Mouse (Mus musculus) forebrain, postnatal 0 days (tissue): ENCODE results near the gene Bak1. TPM values are rescaled to one million over a fixed set of nuclear protein-coding genes. Genes with fewer than 3 reads are reported as not detected.
A peak's percentile ranks its signal among the peaks of the same experiment; 100 is the strongest.

Experiments used
- ATAC-seq: fragments of 200-750 bp; cut with Nextera tagmentation; 2 replicates; pipeline ENCODE4 v1.8.0; 2017; ENCODE audit warnings: mild to moderate bottlenecking, moderate library complexity
- DNase-seq: peaks from one replicate; pipeline ENCODE4 v3.0.0-alpha.2; 2015
- H3K27ac ChIP-seq: fragments of 300-500 bp; sonication (generic); 2 replicates; pipeline ENCODE4 v1.5.1; 2014; ENCODE audit warnings: low read depth, mild to moderate bottlenecking, antibody characterized with exemption, low read length, moderate library complexity, mixed read lengths
- H3K27me3 ChIP-seq: fragments of 300-500 bp; sonication (generic); 2 replicates; pipeline ENCODE4 v1.6.1; 2014; ENCODE audit warnings: mild to moderate bottlenecking, low read length, mixed read lengths; ENCODE audit not compliant: insufficient read depth
- H3K36me3 ChIP-seq: fragments of 300-500 bp; sonication (generic); 2 replicates; pipeline ENCODE4 v1.6.1; 2014; ENCODE audit warnings: mild to moderate bottlenecking, moderate library complexity; ENCODE audit not compliant: insufficient read depth
- H3K4me1 ChIP-seq: fragments of 300-500 bp; sonication (generic); 2 replicates; pipeline ENCODE4 v1.6.1; 2014; ENCODE audit warnings: antibody characterized with exemption; ENCODE audit not compliant: insufficient read depth
- H3K4me2 ChIP-seq: fragments of 300-500 bp; sonication (generic); 2 replicates; pipeline ENCODE4 v1.6.1; 2014; ENCODE audit warnings: low read depth, mild to moderate bottlenecking, moderate library complexity
- H3K4me3 ChIP-seq: fragments of 300-500 bp; sonication (generic); 2 replicates; pipeline ENCODE4 v1.5.1; 2014; ENCODE audit warnings: low read depth, low read length, mixed read lengths
- H3K9ac ChIP-seq: fragments of 300-500 bp; sonication (generic); 2 replicates; pipeline ENCODE4 v1.6.1; 2014; ENCODE audit warnings: mild to moderate bottlenecking
- H3K9me3 ChIP-seq: fragments of 300-500 bp; sonication (generic); 2 replicates; pipeline ENCODE4 v1.6.1; 2016; ENCODE audit warnings: low read length
- CTCF ChIP-seq: sonication (generic); IDR thresholded peaks from 2 replicates; pipeline ENCODE4 v1.5.1; 2016; ENCODE audit warnings: antibody characterized with exemption, control low read depth, low read depth
- WGBS: fragments of 180-500 bp; shearing (Covaris S2); extraction: QIAGEN DNeasy Blood & Tissue Kit; methylation state at CpG from one replicate; pipeline ENCODE4 v1.1.7; 2014; 5-methylcytosine and 5-hydroxymethylcytosine counted together
- polyA plus RNA-seq: library from polyadenylated mRNA; unstranded; fragments of >200 nt; fragmentation: Nextera tagmentation; extraction: Ambion mirVana; gene quantifications from 2 replicates; pipeline ENCODE4 v1.2.1, GENCODE M21; 2015
- total RNA-seq: library from RNA; depleted of rRNA; stranded (reverse); fragments of >200 nt; gene quantifications from 2 replicates; pipeline ENCODE4 v1.2.3, GENCODE M21; 2014

Bak1 gene
- total and polyA plus RNA-seq, 2 experiments from 2014 or later = 2.5 to 48.1 TPM

DNA sequence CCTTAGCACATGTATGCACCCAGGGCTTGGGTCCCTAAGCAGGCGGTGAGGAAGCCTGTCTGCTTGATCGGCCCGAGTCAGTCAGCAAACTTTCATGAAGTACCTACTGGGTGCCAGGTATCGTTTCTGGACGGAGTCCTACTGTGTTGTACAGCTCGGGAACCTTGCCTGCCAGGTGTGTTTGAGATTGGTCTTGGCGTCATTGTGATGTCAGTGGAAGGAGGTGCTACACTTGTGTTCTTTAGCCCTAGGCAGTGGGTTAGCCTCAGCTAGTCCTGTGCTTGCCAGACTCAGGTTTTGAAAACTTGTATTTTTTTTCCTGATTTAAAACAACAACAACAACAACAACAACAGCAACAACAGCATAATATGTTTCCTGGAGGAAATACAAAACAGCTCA lies 33.9 kb upstream of the Bak1 start:
- DNase-seq (no peak), ATAC-seq (no peak)
- Histone ChIP-seq H3K27me3 (peaks cover 12% of the 10 kb centered on the region), H3K9ac (no peak overlapping the region), H3K27ac (no peak overlapping the region), H3K9me3 (no peaks in the 10 kb centered on the region), H3K4me1 (no peaks in the 10 kb centered on the region), H3K4me3 (no peak overlapping the region), H3K4me2 (no peak overlapping the region), H3K36me3 (no peaks in the 10 kb centered on the region)
- no peak for TF ChIP-seq CTCF
- 92% methylated on average over 7 of the region's 7 CpGs for WGBS

DNA sequence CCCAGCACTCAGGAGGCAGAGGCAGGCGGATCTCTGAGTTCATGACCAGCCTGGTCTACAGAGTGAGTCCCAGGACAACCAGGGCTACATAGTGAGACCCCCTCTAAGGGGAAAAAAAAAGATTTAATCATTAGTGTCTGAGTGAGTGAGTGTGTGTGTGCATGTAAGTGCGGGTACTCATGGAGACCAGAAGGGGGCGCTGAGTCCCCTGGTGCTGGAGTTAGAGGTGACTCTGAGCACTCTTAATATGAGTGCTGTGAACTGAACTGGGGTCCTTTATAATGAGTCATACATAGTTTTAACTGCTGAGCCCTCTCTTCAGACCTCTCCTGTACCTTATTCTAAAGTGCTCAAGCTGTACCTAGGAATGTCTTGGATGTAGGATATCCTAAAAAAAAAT lies 32.9 kb upstream of the Bak1 start:
- ATAC-seq (no peak), DNase-seq (no peak)
- Histone ChIP-seq H3K9ac (no peak overlapping the region), H3K27ac (no peak overlapping the region), H3K4me3 (no peak overlapping the region), H3K4me1 (no peaks in the 10 kb centered on the region), H3K9me3 (no peaks in the 10 kb centered on the region), H3K27me3 (peaks cover 20% of the 10 kb centered on the region), H3K4me2 (no peak overlapping the region), H3K36me3 (no peaks in the 10 kb centered on the region)
- 95% methylated on average over 3 of the region's 3 CpGs for WGBS
- no peak for TF ChIP-seq CTCF

DNA sequence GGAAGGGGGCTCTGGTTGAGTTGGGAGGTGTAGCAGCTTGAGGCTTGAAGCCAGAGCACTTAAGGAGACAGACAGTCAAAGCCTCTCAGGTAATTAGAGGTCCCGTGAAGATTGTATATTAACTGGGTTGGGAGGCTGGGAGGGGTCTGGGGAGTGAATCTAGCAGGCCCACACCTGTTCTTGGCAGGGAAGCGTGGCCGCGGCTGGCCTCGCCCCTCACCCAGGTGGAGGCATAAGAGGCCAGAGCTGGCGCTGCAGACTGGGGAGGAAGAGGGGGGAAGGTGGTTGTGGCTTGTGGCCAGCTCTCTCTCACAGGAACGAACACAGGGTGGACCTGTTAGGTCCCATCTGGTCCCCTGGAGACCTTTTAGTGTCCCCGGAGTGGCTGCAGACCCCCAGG lies 31.9 kb upstream of the Bak1 start:
- H3K9me3 ChIP-seq = no peaks in the 10 kb centered on the region
- no peak for ATAC-seq
- H3K4me2 ChIP-seq = no peak overlapping the region
- no peaks in the 10 kb centered on the region for H3K4me1 ChIP-seq
- no peak for TF ChIP-seq CTCF
- peaks cover 29% of the 10 kb centered on the region for H3K27me3 ChIP-seq
- H3K36me3 ChIP-seq = no peaks in the 10 kb centered on the region
- WGBS = 80% methylated on average over 8 of the region's 8 CpGs
- H3K27ac ChIP-seq = no peak overlapping the region
- DNase-seq = no peak
- H3K4me3 ChIP-seq = no peak overlapping the region
- no peak overlapping the region for H3K9ac ChIP-seq

DNA sequence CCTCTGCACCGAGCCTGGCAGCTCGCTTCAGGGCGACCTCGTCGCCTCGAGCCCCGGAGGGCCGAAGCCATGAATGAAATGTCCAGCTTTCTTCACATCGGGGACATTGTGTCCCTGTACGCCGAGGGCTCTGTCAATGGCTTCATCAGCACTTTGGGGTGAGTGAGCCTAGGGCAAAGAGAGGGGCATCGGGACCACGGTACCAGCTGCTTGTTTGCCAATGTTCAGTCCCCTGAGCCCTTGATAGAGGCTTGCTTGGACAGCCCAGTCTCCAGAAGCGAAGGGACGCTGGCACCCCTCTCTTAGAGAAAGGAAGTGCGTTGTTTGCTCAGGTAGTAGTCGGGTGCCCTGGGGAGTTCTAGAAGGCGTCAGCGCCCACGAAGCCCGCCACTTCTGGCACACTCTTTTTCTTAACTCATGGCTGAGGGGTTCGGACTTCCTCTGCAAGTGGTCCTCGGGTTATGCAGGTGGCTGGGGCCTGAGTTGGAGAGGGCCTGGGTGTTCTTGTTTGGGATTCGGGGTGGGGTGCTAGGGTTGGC lies 28.8 kb upstream of the Bak1 start:
- H3K27me3 ChIP-seq = peaks cover 36% of the 10 kb centered on the region
- no peak overlapping the region for H3K27ac ChIP-seq
- no peaks in the 10 kb centered on the region for H3K4me1 ChIP-seq
- no peak for DNase-seq
- no peaks in the 10 kb centered on the region for H3K9me3 ChIP-seq
- H3K36me3 ChIP-seq = no peaks in the 10 kb centered on the region
- TF ChIP-seq CTCF = no peak
- peak overlapping the region; percentile 39 for H3K9ac ChIP-seq
- ATAC-seq = no peak
- peak overlapping the region; percentile 44 for H3K4me3 ChIP-seq
- 2% methylated on average over 24 of the region's 24 CpGs for WGBS
- H3K4me2 ChIP-seq = peak overlapping the region; percentile 74

DNA sequence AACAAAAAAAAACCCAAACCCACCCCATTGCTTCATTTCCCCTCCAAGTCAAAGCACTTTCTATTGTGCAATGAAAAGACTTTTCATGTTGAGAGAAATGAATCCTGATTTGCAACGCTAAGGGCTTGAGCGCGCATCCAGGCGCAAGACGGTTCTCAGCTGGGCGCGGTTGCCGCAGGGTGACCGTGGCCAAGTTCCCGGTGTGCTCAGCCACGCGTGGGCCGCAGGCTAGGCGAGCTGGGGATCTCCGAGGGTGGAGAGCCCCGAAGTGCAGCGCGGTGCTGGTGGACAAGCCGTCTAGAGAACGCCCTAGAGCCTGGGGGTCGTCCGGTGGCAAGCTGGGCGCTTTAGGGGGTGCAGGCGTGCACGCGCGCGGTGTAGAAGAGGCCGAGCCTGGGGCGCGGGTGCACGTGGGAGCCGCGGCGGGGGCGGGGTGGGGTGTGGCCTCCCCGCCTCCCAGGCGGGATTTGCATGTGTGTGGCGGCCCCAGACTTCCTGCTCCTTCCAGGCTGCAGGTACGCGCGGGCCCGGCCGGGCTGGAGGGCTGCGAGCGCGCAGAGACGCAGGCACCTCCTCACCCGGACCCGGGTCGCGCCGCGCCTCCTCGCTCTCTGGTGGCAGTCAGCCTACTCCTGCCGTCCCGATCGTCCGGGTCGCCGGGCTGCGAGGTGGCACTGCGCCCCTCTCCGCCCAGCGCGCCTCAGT lies 28.2 kb upstream of the Bak1 start, which contains the start of gene Itpr3:
Itpr3 (plus strand) TSS at position 493 of the 705 bp plus-strand sequence.
- H3K9ac ChIP-seq = peak within 1 kb of the TSS; percentile 39
- H3K9me3 ChIP-seq = no peaks in the 10 kb centered on the region
- peak; percentile 23; the same call in 1 of the 2 replicates for ATAC-seq
- WGBS = under 1% methylated on average over 60 of the region's 66 CpGs
- no peak within 1 kb of the TSS for H3K27ac ChIP-seq
- peak within 1 kb of the TSS; percentile 44 for H3K4me3 ChIP-seq
- no peak for TF ChIP-seq CTCF
- no peaks in the 10 kb centered on the region for H3K4me1 ChIP-seq
- H3K4me2 ChIP-seq = peak within 1 kb of the TSS; percentile 74
- peaks cover 36% of the 10 kb centered on the region for H3K27me3 ChIP-seq
- no peaks in the 10 kb centered on the region for H3K36me3 ChIP-seq
- DNase-seq = peak; percentile 18

DNA sequence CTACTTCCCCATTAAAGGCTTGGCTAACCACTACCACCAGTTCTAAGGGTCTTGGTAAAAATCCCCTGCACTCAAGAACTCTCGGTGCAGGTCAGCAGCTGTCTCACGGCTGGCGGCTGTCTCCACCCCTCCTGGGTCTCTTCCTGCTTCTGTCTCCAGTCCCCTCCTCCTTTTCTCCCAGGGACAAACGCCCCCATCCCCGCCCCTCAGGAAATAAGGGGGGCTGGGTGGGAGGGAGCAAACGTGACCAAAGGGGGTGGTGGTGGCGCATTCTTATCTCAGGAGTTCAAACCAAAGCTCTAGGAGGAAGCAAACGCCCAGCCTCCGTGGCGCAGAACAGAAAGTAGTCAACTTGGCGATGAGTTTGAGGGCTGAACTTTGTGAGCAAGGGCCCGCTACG lies 27.4 kb upstream of the Bak1 start:
- WGBS = under 1% methylated on average over 13 of the region's 13 CpGs
- ATAC-seq = no peak
- no peaks in the 10 kb centered on the region for H3K9me3 ChIP-seq
- no peak overlapping the region for H3K9ac ChIP-seq
- H3K4me2 ChIP-seq = peak overlapping the region; percentile 74
- no peak overlapping the region for H3K27ac ChIP-seq
- DNase-seq = no peak
- no peak for TF ChIP-seq CTCF
- H3K4me1 ChIP-seq = no peaks in the 10 kb centered on the region
- H3K27me3 ChIP-seq = peaks cover 36% of the 10 kb centered on the region
- no peaks in the 10 kb centered on the region for H3K36me3 ChIP-seq
- H3K4me3 ChIP-seq = no peak overlapping the region

DNA sequence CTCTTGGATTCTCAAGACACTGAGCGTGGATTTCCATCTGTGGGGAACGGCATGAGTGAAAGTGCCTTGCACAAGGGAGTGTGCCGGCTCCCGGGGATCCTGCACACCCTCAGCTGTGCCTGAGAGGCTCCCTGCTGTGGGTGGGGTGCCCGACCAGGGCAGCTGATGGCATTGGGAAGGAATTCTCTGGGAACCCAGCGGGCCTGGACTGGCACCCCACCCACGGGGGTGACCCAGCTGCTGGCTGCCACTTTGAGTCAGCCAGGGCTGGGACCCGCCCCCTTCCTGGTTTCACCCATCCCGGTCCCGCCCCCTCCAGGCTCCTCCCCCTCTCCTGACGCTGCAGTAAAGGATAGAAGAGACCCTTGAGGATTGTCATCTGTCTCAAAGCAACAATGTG lies 22.7 kb upstream of the Bak1 start:
- DNase-seq = no peak
- no peaks in the 10 kb centered on the region for H3K9me3 ChIP-seq
- no peak overlapping the region for H3K27ac ChIP-seq
- no peak overlapping the region for H3K4me2 ChIP-seq
- no peak for ATAC-seq
- peaks cover 14% of the 10 kb centered on the region for H3K27me3 ChIP-seq
- 37% methylated on average over 11 of the region's 11 CpGs for WGBS
- no peak overlapping the region for H3K9ac ChIP-seq
- H3K4me3 ChIP-seq = no peak overlapping the region
- H3K36me3 ChIP-seq = no peaks in the 10 kb centered on the region
- TF ChIP-seq CTCF = no peak
- no peaks in the 10 kb centered on the region for H3K4me1 ChIP-seq
